Mouse (Mus musculus): ENCODE measurements around the gene Sirpb1b. TPM values are rescaled to one million over a fixed set of nuclear protein-coding genes. Genes with fewer than 3 reads are reported as not detected.

Gene Sirpb1b
- polyA plus RNA-seq (2012; ENCODE audit: low replicate concordance), result not detected in 2 replicates

DNA sequence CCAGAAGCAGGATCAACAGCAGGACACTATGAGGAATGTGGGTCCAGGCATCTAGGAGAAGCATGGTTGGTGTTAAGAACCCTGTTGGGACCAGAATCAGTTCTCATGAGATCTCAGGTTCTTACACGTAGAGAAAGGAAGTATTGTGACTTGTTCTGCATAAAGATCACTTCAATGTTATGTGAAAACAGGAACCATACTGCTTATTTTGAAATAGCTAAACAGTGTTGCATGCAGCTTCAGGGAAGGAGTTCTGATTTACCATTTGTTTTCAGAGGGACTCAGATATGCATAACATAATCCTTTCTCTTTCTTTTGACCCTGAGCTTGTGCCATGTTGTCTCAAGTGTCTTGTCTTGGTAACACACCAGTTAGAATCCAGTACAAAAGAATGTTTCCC, at the start of gene Sirpb1b:
Gene Sirpb1b (minus strand): TSS at position 179 of the 400 bp plus-strand sequence.

Other genes starting within 250 kb of the Sirpb1b start
- not detected in 2 replicates for gene Gm9733, start 242.8 kb downstream of the Sirpb1b start, polyA plus RNA-seq (2012; ENCODE audit: low replicate concordance)
- 0.27 and 0.35 TPM in 2 replicates for gene Sirpb1a, start 148.5 kb downstream of the Sirpb1b start, polyA plus RNA-seq (2012; ENCODE audit: low replicate concordance)